Mouse (Mus musculus) stomach, postnatal 0 days (tissue): ENCODE measurements at regions not wholly inside any gene's neighbourhood (a gene's known extent, or its start where the extent isn't known, plus 50 kb on each side); places are given as distances from the start of the nearest gene placed in this dataset.

Experiments used
- ATAC-seq: fragments of 200-750 bp; cut with Nextera tagmentation; 2 replicates; pipeline ENCODE4 v1.8.0; 2017; ENCODE audit not compliant: low FRiP score, low TSS enrichment
- DNase-seq: peaks from one replicate; pipeline ENCODE4 v3.0.0-alpha.2; 2016; ENCODE audit warnings: low spot score
- H3K27ac ChIP-seq: fragments of 300-500 bp; sonication (generic); replicated peaks from 2 replicates; pipeline ENCODE4 v1.5.1; 2014; ENCODE audit warnings: mild to moderate bottlenecking, control low read depth
- H3K27me3 ChIP-seq: fragments of 300-500 bp; sonication (generic); 2 replicates; pipeline ENCODE4 v1.6.1; 2014; ENCODE audit warnings: low read length; ENCODE audit not compliant: control insufficient read depth, insufficient read depth
- H3K36me3 ChIP-seq: fragments of 300-500 bp; sonication (generic); 2 replicates; pipeline ENCODE4 v1.6.1; 2014; ENCODE audit warnings: low read length, mixed read lengths; ENCODE audit not compliant: control insufficient read depth, insufficient read depth
- H3K4me1 ChIP-seq: fragments of 300-500 bp; sonication (generic); replicated peaks from 2 replicates; pipeline ENCODE4 v1.6.1; 2014; ENCODE audit warnings: antibody characterized with exemption; ENCODE audit not compliant: control insufficient read depth, insufficient read depth
- H3K4me2 ChIP-seq: fragments of 300-500 bp; sonication (generic); replicated peaks from 2 replicates; pipeline ENCODE4 v1.6.1; 2014; ENCODE audit warnings: low read depth, mild to moderate bottlenecking, control low read depth, moderate library complexity
- H3K4me3 ChIP-seq: fragments of 300-500 bp; sonication (generic); 2 replicates; pipeline ENCODE4 v1.5.1; 2014; ENCODE audit warnings: low read depth, low read length, control low read depth
- H3K9ac ChIP-seq: fragments of 300-500 bp; sonication (generic); 2 replicates; pipeline ENCODE4 v1.6.1; 2014; ENCODE audit warnings: mild to moderate bottlenecking, low read length, control low read depth, mixed read lengths
- H3K9me3 ChIP-seq: fragments of 300-500 bp; sonication (generic); 2 replicates; pipeline ENCODE4 v1.6.1; 2016; ENCODE audit warnings: low read length; ENCODE audit not compliant: control insufficient read depth
- CTCF ChIP-seq: IDR thresholded peaks from 2 replicates; pipeline ENCODE4 v1.5.1; 2016; ENCODE audit warnings: antibody characterized with exemption, low read depth, mild to moderate bottlenecking, moderate library complexity
- EP300 ChIP-seq: optimal IDR thresholded peaks from 2 replicates; pipeline ENCODE3; 2016; ENCODE audit warnings: antibody characterized with exemption
- WGBS: fragments of 180-500 bp; shearing (Covaris S2); extraction: QIAGEN DNeasy Blood & Tissue Kit; methylation state at CpG from one replicate; pipeline ENCODE4 v1.1.7; 2014; 5-methylcytosine and 5-hydroxymethylcytosine counted together

- ATAC-seq (no peak), DNase-seq (no peak)
- H3K27ac ChIP-seq = no peak overlapping the region
- WGBS = 82% methylated on average over 7 of the region's 7 CpGs
- TF ChIP-seq CTCF = no peak
- TF ChIP-seq EP300 = no peak
- H3K4me1 ChIP-seq = no peaks in the 10 kb centered on the region
- no peaks in the 10 kb centered on the region for H3K27me3 ChIP-seq
- H3K36me3 ChIP-seq = no peaks in the 10 kb centered on the region
- H3K9ac ChIP-seq = no peak overlapping the region
- no peak overlapping the region for H3K4me2 ChIP-seq
- H3K9me3 ChIP-seq = no peaks in the 10 kb centered on the region
- H3K4me3 ChIP-seq = no peak overlapping the region
These were observed 103.9 kb upstream of the Phyhipl start for GRCm38 (mm10) chr10:70759686-70760085.

DNA sequence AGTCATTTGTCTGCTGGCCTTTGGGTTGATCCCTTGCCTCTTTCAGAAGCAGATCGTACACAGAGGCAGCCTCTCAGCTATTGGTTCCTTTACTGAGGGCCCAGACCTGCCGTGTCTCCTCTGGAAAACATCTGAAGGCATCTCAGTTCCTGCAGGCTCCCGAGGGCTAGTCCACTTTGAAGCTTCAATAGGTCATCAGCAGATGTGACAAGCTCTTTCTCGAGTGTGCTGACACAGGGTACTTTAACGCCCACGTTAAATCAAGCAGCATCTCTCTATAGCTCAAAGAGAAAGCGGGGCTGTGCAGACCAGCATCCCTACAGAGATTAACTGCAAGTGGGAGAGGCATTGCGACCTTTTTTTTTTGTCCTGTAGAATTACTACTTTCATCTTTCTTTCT is 96.0 kb upstream of the Phyhipl start:
- DNase-seq (no peak), ATAC-seq (no peak)
- Histone ChIP-seq H3K36me3 (no peaks in the 10 kb centered on the region), H3K4me2 (no peak overlapping the region), H3K4me1 (no peaks in the 10 kb centered on the region), H3K9ac (no peak overlapping the region), H3K27ac (no peak overlapping the region), H3K9me3 (no peaks in the 10 kb centered on the region), H3K27me3 (no peaks in the 10 kb centered on the region), H3K4me3 (no peak overlapping the region)
- TF ChIP-seq CTCF (no peak), EP300 (no peak)
- 57% methylated on average over 8 of the region's 8 CpGs for WGBS

DNA sequence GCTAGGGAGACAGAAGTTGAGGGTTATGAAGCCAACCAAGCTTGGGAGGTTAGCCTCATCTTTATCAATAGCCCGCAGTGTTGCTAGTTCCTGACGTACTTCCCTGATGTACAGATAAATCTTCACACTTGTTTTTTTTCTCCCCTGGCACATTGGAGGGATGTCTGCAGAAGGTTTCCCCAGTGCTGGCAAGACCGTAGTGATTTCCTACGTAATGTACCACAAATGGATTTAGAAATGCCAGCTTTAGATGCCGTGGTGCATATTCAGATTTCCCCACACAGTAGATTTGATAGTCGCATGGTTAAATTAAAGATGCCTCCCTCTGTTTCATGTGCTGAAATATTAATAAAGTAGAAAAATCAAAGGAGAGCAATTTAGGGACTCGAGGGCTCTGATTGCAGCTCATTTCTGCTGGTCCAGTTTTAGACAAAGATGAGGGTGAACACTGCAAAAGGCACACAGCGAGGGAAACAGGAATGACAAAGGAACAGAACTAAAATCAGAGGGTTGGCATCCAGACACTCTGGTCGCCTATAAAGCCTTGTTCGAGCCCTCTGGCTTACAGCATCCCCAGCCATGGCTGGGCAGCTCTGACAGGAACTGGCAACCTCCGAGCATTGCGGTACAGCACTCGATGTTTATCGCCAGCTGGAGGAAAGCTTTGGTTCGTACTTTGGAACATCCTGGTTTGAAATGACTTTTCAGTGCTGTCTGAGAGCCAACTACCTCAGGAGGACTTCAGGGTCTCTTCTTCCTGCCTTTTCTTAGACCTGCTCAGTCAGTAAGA is 94.8 kb upstream of the Phyhipl start:
- no peaks in the 10 kb centered on the region for H3K4me1 ChIP-seq
- ATAC-seq (no peak), DNase-seq (no peak)
- H3K9me3 ChIP-seq = no peaks in the 10 kb centered on the region
- no peaks in the 10 kb centered on the region for H3K36me3 ChIP-seq
- WGBS = 82% methylated on average over 15 of the region's 15 CpGs
- H3K4me2 ChIP-seq = no peak overlapping the region
- H3K27me3 ChIP-seq = no peaks in the 10 kb centered on the region
- no peak overlapping the region for H3K27ac ChIP-seq
- H3K9ac ChIP-seq = no peak overlapping the region
- H3K4me3 ChIP-seq = no peak overlapping the region
- TF ChIP-seq EP300 (no peak), CTCF (no peak)

- TF ChIP-seq EP300 (no peak), CTCF (no peak)
- no peak for ATAC-seq
These were observed 90.8 kb upstream of the Phyhipl start for GRCm38 (mm10) chr10:70746612-70747011.

DNA sequence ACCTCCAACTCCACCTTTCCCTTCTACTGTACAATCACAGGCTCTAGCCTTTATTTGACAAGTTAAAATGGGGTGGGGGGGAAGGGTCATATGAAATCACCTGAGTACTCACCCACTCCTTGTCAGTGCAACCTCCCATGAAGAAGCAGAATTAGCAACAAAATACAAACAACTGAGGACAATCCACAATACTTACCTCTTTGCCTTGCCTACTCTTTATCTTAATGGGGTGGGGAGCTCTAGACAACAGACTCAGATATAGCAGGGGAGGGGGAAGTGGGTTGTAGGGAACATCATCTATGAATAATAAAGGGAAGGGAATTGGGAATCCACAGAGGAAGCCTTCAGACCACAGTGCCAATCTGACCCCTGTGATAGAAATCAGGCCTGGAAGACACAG is 86.1 kb upstream of the Phyhipl start:
- Histone ChIP-seq H3K9ac (no peak overlapping the region), H3K4me2 (no peak overlapping the region), H3K9me3 (no peaks in the 10 kb centered on the region), H3K36me3 (no peaks in the 10 kb centered on the region), H3K27me3 (no peaks in the 10 kb centered on the region), H3K4me1 (no peaks in the 10 kb centered on the region), H3K27ac (no peak overlapping the region), H3K4me3 (no peak overlapping the region)
- DNase-seq = no peak
- TF ChIP-seq EP300 (no peak), CTCF (no peak)
- no peak for ATAC-seq

More at GRCm38 (mm10) chr10:70746612-70747011, 90.8 kb upstream of the Phyhipl start:
- Histone ChIP-seq H3K9me3 (no peaks in the 10 kb centered on the region), H3K4me2 (no peak overlapping the region), H3K27me3 (no peaks in the 10 kb centered on the region), H3K4me3 (no peak overlapping the region), H3K27ac (no peak overlapping the region), H3K36me3 (no peaks in the 10 kb centered on the region), H3K9ac (no peak overlapping the region), H3K4me1 (no peaks in the 10 kb centered on the region)
- WGBS = 84% methylated on average over 4 of the region's 4 CpGs
- no peak for DNase-seq

DNA sequence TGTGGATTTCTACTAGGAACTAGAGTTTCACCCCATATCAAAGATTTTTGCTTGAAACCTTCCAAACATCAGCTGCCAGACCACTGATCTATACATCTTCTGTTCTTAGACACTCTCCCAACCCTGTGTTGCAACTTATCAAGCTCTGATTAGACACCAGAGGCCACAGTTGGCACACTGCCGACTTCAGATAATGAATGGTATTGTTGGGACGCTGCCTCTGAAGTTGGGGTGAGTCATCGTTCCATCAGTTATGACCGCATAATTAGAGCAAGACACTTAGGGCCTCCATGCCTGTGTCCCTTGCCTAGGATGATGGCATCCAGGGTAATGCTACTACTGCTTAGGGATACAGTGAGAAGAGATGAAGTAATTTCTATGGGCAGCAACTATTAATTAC is 84.3 kb upstream of the Phyhipl start:
- TF ChIP-seq EP300 (no peak), CTCF (no peak)
- Histone ChIP-seq H3K4me3 (no peak overlapping the region), H3K27ac (no peak overlapping the region), H3K27me3 (no peaks in the 10 kb centered on the region), H3K9me3 (no peaks in the 10 kb centered on the region), H3K9ac (no peak overlapping the region), H3K4me1 (no peaks in the 10 kb centered on the region), H3K4me2 (no peak overlapping the region), H3K36me3 (no peaks in the 10 kb centered on the region)
- ATAC-seq (no peak), DNase-seq (no peak)
- 63% methylated on average over 4 of the region's 4 CpGs for WGBS
